Mouse (Mus musculus): ENCODE data around the gene Zfp128. TPM values are rescaled to one million over a fixed set of nuclear protein-coding genes. Genes with fewer than 3 reads are reported as not detected.
"Not testable (repeated sequence)": the region's sequence is repeated elsewhere in the genome, so short reads cannot be mapped to it uniquely, and the experiment has no call there.

The Zfp128 gene
- polyA plus RNA-seq, 1 experiment = 5.4 TPM

DNA sequence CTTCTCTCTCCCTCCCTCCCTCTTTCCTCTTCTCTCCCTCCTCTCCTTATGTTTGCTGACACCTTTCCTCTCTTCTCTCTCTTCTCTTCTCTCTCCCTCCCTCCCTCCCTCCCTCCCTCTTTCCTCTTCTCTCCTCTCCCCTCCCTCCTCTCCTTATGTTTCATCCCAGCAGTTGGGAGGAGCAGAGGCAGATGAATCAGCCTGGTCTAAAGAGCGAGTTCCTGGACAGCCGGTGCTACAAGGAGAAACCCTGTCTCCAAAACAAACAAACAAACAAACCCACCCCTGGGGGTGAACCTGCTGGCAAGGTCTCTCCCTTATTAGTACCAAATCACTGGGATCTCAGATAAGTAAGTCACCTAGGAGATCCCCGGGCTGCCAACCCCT lies 40.3 kb downstream of the Zfp128 start:
- peak overlapping the region; percentile 58 for H3K27ac ChIP-seq (ENCODE audit: insufficient read depth, low read length)
- H3K4me1 ChIP-seq (ENCODE audit: control insufficient read depth, insufficient read depth, low read length) = peaks cover 2% of the 10 kb centered on the region; the same call in 1 of the 2 replicates
- no peak for TF ChIP-seq CTCF (IDR thresholded peaks at IDR 0.05; ENCODE audit: extremely low read depth, insufficient read depth, low read length)
- TF ChIP-seq POLR2A (IDR thresholded peaks at IDR 0.05; ENCODE audit: extremely low read depth, insufficient read depth, low read length) = 0 out of 2 replicates have a peak, but pooled peaks have one; percentile 39
- H3K4me3 ChIP-seq (ENCODE audit: insufficient read depth, low read length) = peak overlapping the region; percentile 58

GRCm38 (mm10) chr7:12921705-12922465 lies 40.9 kb downstream of the Zfp128 start, which contains the start of gene Rps5:
Gene Rps5 (plus strand): TSS chr7:12922290.
- Histone ChIP-seq H3K4me3 (ENCODE audit: insufficient read depth, low read length) (peak within 1 kb of the TSS; percentile 58), H3K4me1 (ENCODE audit: control insufficient read depth, insufficient read depth, low read length) (peaks cover 2% of the 10 kb centered on the region; the same call in 1 of the 2 replicates), H3K27ac (ENCODE audit: insufficient read depth, low read length) (peak within 1 kb of the TSS; percentile 58)
- TF ChIP-seq CTCF (IDR thresholded peaks at IDR 0.05; ENCODE audit: extremely low read depth, insufficient read depth, low read length) (peak; percentile 57), POLR2A (IDR thresholded peaks at IDR 0.05; ENCODE audit: extremely low read depth, insufficient read depth, low read length) (peak; percentile 86)

- H3K27ac ChIP-seq (ENCODE audit: insufficient read depth, low read length) = no peak overlapping the region
- peaks cover 2% of the 10 kb centered on the region; the same call in 1 of the 2 replicates for H3K4me1 ChIP-seq (ENCODE audit: control insufficient read depth, insufficient read depth, low read length)
- TF ChIP-seq POLR2A (IDR thresholded peaks at IDR 0.05; ENCODE audit: extremely low read depth, insufficient read depth, low read length) = no peak
- TF ChIP-seq CTCF (IDR thresholded peaks at IDR 0.05; ENCODE audit: extremely low read depth, insufficient read depth, low read length) = no peak
- peak overlapping the region; percentile 58 for H3K4me3 ChIP-seq (ENCODE audit: insufficient read depth, low read length)
Observed at GRCm38 (mm10) chr7:12922729-12923128, 41.8 kb downstream of the Zfp128 start.

DNA sequence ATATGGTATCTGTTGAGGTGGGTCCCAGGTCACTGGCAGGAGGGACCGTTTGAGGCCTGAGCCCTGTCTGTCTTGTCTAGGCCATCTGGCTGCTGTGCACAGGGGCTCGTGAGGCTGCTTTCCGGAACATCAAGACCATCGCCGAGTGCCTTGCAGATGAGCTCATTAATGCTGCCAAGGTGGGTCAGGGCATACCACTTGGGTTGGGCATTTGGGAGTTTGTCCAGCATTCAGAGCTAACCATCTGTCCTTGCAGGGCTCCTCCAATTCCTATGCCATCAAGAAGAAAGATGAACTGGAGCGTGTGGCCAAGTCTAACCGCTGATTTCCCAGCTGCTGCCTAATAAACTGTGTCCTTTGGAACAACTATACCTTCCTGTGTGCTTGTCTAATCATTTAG lies 45.3 kb downstream of the Zfp128 start:
- Histone ChIP-seq H3K27ac (ENCODE audit: insufficient read depth, low read length) (no peak overlapping the region), H3K4me1 (ENCODE audit: control insufficient read depth, insufficient read depth, low read length) (peaks cover 2% of the 10 kb centered on the region; the same call in 1 of the 2 replicates), H3K4me3 (ENCODE audit: insufficient read depth, low read length) (no peak overlapping the region)
- no peak for TF ChIP-seq CTCF (IDR thresholded peaks at IDR 0.05; ENCODE audit: extremely low read depth, insufficient read depth, low read length)
- TF ChIP-seq POLR2A (IDR thresholded peaks at IDR 0.05; ENCODE audit: extremely low read depth, insufficient read depth, low read length) = no peak

DNA sequence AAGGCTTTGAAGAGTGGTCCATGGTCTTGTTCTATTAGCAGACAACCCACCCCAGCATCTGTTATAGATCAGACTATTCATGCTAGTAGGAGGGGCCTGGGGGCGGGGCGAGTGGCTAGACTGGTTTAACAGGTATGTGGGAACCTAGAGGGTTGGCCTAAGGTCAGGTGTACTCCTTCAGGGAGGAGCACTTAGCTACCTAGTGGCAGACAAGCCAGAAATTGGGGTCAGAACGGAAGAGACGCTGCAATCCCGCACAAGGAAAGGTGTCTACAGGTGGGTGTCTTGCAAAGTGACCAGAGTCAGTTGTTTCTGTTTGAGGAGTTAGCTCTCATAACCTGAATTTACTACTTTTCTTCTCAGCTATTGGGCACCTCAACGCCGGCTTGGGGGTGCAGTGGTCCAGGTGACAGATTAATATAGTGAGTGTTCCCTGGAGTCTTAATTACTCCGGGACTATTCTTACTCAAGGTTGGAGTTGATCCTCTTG lies 46.3 kb downstream of the Zfp128 start, which contains the start of gene Rnf225:
Gene Rnf225 (plus strand): TSS at position 226 of the 490 bp plus-strand sequence.
- H3K4me1 ChIP-seq (ENCODE audit: control insufficient read depth, insufficient read depth, low read length) = peaks cover 2% of the 10 kb centered on the region; the same call in 1 of the 2 replicates
- H3K27ac ChIP-seq (ENCODE audit: insufficient read depth, low read length) = no peak within 1 kb of the TSS
- TF ChIP-seq POLR2A (IDR thresholded peaks at IDR 0.05; ENCODE audit: extremely low read depth, insufficient read depth, low read length) (no peak), CTCF (IDR thresholded peaks at IDR 0.05; ENCODE audit: extremely low read depth, insufficient read depth, low read length) (no peak)
- H3K4me3 ChIP-seq (ENCODE audit: insufficient read depth, low read length) = peak within 1 kb of the TSS; percentile 24; the same call in 1 of the 2 replicates

GRCm38 (mm10) chr7:12927693-12928589 lies 47.0 kb downstream of the Zfp128 start:
- Histone ChIP-seq H3K27ac (ENCODE audit: insufficient read depth, low read length) (no peak overlapping the region), H3K4me1 (ENCODE audit: control insufficient read depth, insufficient read depth, low read length) (no peaks in the 10 kb centered on the region), H3K4me3 (ENCODE audit: insufficient read depth, low read length) (peak overlapping the region; percentile 24; the same call in 1 of the 2 replicates)
- TF ChIP-seq CTCF (IDR thresholded peaks at IDR 0.05; ENCODE audit: extremely low read depth, insufficient read depth, low read length) = no peak

GRCm38 (mm10) chr7:12933615-12934140 lies 52.7 kb downstream of the Zfp128 start:
- Histone ChIP-seq H3K4me3 (ENCODE audit: insufficient read depth, low read length) (no peak overlapping the region), H3K4me1 (ENCODE audit: control insufficient read depth, insufficient read depth, low read length) (no peaks in the 10 kb centered on the region), H3K27ac (ENCODE audit: insufficient read depth, low read length) (no peak overlapping the region)
- TF ChIP-seq CTCF (IDR thresholded peaks at IDR 0.05; ENCODE audit: extremely low read depth, insufficient read depth, low read length) (no peak), POLR2A (IDR thresholded peaks at IDR 0.05; ENCODE audit: extremely low read depth, insufficient read depth, low read length) (no peak)

DNA sequence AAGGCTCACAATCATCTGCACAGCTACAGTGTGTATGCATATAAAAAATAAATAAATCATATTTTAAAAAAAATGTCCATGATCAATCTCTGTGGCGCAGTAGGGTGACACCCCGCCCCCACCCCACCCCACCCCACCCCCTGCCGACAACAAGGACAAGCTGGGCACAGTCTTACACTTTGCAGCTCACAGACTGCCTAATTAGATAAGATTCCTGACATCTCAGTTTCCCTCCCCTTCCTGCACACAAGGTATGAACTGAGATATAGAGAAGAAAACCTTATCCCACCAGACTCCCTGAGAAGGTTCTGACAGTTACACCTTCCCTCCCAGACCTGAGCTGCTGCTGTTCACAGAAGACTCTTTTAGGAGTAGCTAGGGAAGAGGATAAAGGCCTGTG lies 53.8 kb downstream of the Zfp128 start:
- no peak overlapping the region for H3K27ac ChIP-seq (ENCODE audit: insufficient read depth, low read length)
- TF ChIP-seq POLR2A (IDR thresholded peaks at IDR 0.05; ENCODE audit: extremely low read depth, insufficient read depth, low read length) (no peak), CTCF (IDR thresholded peaks at IDR 0.05; ENCODE audit: extremely low read depth, insufficient read depth, low read length) (no peak)
- no peak overlapping the region for H3K4me3 ChIP-seq (ENCODE audit: insufficient read depth, low read length)
- no peaks in the 10 kb centered on the region for H3K4me1 ChIP-seq (ENCODE audit: control insufficient read depth, insufficient read depth, low read length)

- not testable (repeated sequence) for H3K4me1 ChIP-seq (ENCODE audit: control insufficient read depth, insufficient read depth, low read length); H3K27ac ChIP-seq (ENCODE audit: insufficient read depth, low read length); H3K4me3 ChIP-seq (ENCODE audit: insufficient read depth, low read length)
Observed at GRCm38 (mm10) chr7:12937254-12937803, 56.4 kb downstream of the Zfp128 start.
